Mouse (Mus musculus): ENCODE measurements around the gene Gm960. TPM values are rescaled to one million over a fixed set of nuclear protein-coding genes. Genes with fewer than 3 reads are reported as not detected.

Gm960 gene
- 0.42 TPM in 1 of 2 replicates, not detected in the other for polyA plus RNA-seq (2012; rRNA removed)

DNA sequence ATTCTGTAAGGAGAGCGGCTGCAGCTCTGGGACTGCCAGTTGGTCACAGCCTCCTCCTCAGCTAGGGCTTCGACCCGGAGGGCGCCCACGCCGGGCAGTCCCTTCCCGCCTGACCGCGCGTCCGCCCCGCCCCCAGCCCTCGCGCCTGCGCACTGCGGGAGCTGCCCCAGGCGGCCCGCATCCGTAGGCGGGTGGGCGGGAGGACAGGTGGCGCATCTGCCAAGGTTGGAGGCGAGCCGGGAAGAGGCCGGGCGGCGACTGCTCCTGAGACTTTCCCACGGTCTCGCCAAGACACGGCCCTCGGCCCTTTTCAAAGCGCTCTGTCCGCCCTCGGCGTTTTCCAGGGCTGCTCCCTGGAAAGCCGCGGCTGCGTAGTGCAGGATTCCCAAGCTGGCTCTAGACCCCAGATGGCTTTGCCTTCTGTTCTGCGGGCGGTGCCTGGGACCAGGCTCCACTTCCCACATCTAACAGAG lies at the start of gene Gm960:
Gene Gm960 (minus strand): TSS at position 464 of the 473 bp plus-strand sequence.
- peaks cover 5% of the 10 kb centered on the region for H3K4me1 ChIP-seq (ENCODE audit: control insufficient read depth, insufficient read depth, insufficient read length)
- peaks cover 9% of the 10 kb centered on the region for H3K27me3 ChIP-seq (ENCODE audit: control insufficient read depth, insufficient read depth, low read length)
- H3K27ac ChIP-seq (ENCODE audit: insufficient read depth, low read length) = no peak within 1 kb of the TSS
- WGBS = 3% methylated on average over 40 of the region's 40 CpGs
- DNase-seq (ENCODE audit: low read depth in 1 of 2, low spot score in 2 of 2) = peak in 1 of 2 experiments; percentile 13
- H3K4me3 ChIP-seq (ENCODE audit: extremely low read depth, insufficient read depth, insufficient read length) = peak within 1 kb of the TSS; percentile 6; the same call in 1 of the 2 replicates
- TF ChIP-seq CTCF (IDR thresholded peaks at IDR 0.05; ENCODE audit: extremely low read depth, insufficient read depth, insufficient read length, insufficient replicate concordance) = no peak
- no peak for TF ChIP-seq POLR2A (IDR thresholded peaks at IDR 0.05; ENCODE audit: low read depth, low read length)
- H3K36me3 ChIP-seq (ENCODE audit: control insufficient read depth, insufficient read depth, low read length) = no peaks in the 10 kb centered on the region

DNA sequence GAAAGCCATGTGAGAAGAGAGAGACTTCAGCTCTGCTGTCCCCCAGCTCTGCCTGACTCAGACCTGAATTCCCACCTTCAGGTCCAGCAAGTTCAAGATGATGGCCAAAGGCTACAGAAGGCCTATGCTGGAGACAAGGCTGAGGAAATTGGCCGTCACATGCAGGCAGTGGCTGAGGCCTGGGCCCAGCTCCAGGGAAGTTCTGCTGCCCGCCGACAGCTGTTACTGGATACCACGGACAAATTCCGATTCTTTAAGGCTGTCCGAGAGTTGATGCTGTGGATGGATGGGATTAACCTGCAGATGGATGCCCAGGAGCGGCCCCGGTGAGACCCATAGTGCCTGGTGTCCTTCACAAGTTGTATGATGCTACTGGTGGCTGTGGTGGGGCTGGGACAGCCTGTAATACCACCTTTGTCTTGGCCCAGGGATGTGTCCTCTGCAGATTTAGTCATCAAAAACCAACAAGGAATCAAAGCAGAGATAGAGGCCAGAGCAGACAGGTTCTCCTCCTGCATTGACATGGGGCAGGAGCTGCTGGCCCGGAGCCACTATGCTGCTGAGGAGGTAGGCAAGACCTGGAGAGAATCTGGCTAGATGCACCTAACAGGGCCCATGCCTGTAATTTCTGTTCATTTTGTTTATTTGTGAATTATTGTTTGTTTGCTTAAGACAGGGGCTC lies 49.3 kb upstream of the Gm960 start:
- no peak for DNase-seq (ENCODE audit: low read depth in 1 of 2, low spot score in 2 of 2)
- no peak for TF ChIP-seq POLR2A (IDR thresholded peaks at IDR 0.05; ENCODE audit: low read depth, low read length)
- TF ChIP-seq CTCF (IDR thresholded peaks at IDR 0.05; ENCODE audit: extremely low read depth, insufficient read depth, insufficient read length, insufficient replicate concordance) = no peak
- no peaks in the 10 kb centered on the region for H3K27me3 ChIP-seq (ENCODE audit: control insufficient read depth, insufficient read depth, low read length)
- H3K27ac ChIP-seq (ENCODE audit: insufficient read depth, low read length) = no peak overlapping the region
- no peaks in the 10 kb centered on the region for H3K4me1 ChIP-seq (ENCODE audit: control insufficient read depth, insufficient read depth, insufficient read length)
- WGBS = 90% methylated on average over 9 of the region's 9 CpGs
- H3K4me3 ChIP-seq (ENCODE audit: extremely low read depth, insufficient read depth, insufficient read length) = no peak overlapping the region
- H3K36me3 ChIP-seq (ENCODE audit: control insufficient read depth, insufficient read depth, low read length) = no peaks in the 10 kb centered on the region

DNA sequence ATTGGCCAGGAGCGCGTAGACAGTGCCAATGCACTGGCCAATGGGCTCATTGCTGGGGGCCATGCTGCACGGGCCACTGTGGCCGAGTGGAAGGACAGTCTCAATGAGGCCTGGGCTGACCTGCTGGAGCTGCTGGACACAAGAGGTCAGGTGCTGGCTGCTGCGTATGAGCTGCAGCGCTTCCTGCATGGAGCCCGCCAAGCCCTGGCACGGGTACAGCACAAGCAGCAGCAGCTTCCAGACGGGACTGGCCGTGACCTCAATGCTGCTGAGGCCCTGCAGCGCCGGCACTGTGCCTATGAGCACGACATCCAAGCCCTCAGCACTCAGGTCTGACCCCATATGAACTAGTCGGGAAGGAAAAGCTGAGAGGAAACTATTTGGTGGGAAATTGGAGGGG lies 48.1 kb upstream of the Gm960 start:
- H3K4me3 ChIP-seq (ENCODE audit: extremely low read depth, insufficient read depth, insufficient read length) = no peak overlapping the region
- no peak for DNase-seq (ENCODE audit: low read depth in 1 of 2, low spot score in 2 of 2)
- H3K27ac ChIP-seq (ENCODE audit: insufficient read depth, low read length) = no peak overlapping the region
- WGBS = 78% methylated on average over 14 of the region's 14 CpGs
- no peaks in the 10 kb centered on the region for H3K4me1 ChIP-seq (ENCODE audit: control insufficient read depth, insufficient read depth, insufficient read length)
- TF ChIP-seq POLR2A (IDR thresholded peaks at IDR 0.05; ENCODE audit: low read depth, low read length) (no peak), CTCF (IDR thresholded peaks at IDR 0.05; ENCODE audit: extremely low read depth, insufficient read depth, insufficient read length, insufficient replicate concordance) (no peak)
- H3K36me3 ChIP-seq (ENCODE audit: control insufficient read depth, insufficient read depth, low read length) = no peaks in the 10 kb centered on the region
- H3K27me3 ChIP-seq (ENCODE audit: control insufficient read depth, insufficient read depth, low read length) = no peaks in the 10 kb centered on the region

DNA sequence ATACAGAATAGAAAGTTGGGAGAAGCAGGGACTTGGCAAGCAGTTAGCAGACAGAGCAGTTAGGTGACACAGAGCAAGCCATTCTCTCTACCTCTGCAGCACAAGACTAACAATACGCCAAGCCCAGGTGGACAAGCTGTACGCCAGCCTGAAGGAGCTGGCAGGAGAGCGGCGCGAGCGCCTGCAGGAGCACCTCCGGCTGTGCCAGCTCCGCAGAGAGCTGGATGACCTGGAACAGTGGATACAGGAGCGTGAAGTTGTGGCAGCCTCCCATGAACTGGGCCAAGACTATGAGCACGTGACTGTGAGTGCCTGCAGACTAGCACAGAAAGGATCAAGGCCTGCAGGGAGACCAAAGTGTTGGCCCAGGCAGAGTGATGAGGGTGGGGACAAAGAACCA lies 47.2 kb upstream of the Gm960 start:
- Histone ChIP-seq H3K27me3 (ENCODE audit: control insufficient read depth, insufficient read depth, low read length) (no peaks in the 10 kb centered on the region), H3K36me3 (ENCODE audit: control insufficient read depth, insufficient read depth, low read length) (no peaks in the 10 kb centered on the region), H3K4me1 (ENCODE audit: control insufficient read depth, insufficient read depth, insufficient read length) (no peaks in the 10 kb centered on the region), H3K27ac (ENCODE audit: insufficient read depth, low read length) (no peak overlapping the region), H3K4me3 (ENCODE audit: extremely low read depth, insufficient read depth, insufficient read length) (no peak overlapping the region)
- no peak for DNase-seq (ENCODE audit: low read depth in 1 of 2, low spot score in 2 of 2)
- WGBS = 96% methylated on average over 10 of the region's 10 CpGs
- TF ChIP-seq CTCF (IDR thresholded peaks at IDR 0.05; ENCODE audit: extremely low read depth, insufficient read depth, insufficient read length, insufficient replicate concordance) (no peak), POLR2A (IDR thresholded peaks at IDR 0.05; ENCODE audit: low read depth, low read length) (no peak)

DNA sequence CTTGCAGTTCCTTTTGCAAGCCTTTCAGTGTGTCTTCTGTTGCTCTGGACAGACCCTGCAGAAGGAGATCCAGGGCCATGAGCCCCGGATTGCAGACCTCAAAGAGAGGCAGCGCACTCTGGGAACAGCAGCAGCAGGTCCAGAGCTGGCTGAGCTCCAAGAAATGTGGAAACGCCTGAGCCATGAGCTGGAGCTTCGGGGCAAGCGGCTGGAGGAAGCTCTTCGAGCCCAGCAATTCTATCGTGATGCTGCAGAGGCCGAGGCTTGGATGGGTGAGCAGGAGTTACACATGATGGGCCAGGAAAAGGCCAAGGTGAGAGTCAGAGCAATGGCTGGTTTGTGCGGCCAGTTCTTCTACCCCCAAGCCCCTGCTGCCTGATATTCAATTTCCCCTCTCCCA lies 46.6 kb upstream of the Gm960 start:
- DNase-seq (ENCODE audit: low read depth in 1 of 2, low spot score in 2 of 2) = no peak
- Histone ChIP-seq H3K36me3 (ENCODE audit: control insufficient read depth, insufficient read depth, low read length) (no peaks in the 10 kb centered on the region), H3K4me3 (ENCODE audit: extremely low read depth, insufficient read depth, insufficient read length) (no peak overlapping the region), H3K4me1 (ENCODE audit: control insufficient read depth, insufficient read depth, insufficient read length) (no peaks in the 10 kb centered on the region), H3K27ac (ENCODE audit: insufficient read depth, low read length) (no peak overlapping the region), H3K27me3 (ENCODE audit: control insufficient read depth, insufficient read depth, low read length) (no peaks in the 10 kb centered on the region)
- no peak for TF ChIP-seq CTCF (IDR thresholded peaks at IDR 0.05; ENCODE audit: extremely low read depth, insufficient read depth, insufficient read length, insufficient replicate concordance)
- TF ChIP-seq POLR2A (IDR thresholded peaks at IDR 0.05; ENCODE audit: low read depth, low read length) = no peak
- WGBS = 82% methylated on average over 9 of the region's 9 CpGs

DNA sequence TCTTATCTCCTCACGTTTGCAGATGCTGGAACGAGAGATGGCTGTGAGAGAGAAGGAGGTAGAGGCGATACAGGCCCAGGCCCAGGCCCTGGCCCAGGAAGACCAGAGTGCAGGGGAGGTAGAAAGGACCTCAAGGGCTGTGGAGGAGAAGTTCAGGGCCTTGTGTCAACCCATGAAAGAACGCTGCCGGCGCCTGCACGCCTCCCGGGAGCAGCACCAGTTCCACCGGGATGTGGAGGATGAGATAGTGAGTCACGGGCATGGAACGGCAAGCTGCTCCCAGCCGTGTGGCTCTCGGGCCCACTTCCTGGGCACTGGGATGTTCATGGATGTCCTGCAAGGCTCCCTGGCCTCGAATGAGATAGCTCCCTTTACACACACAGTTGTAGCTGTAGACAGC lies 45.6 kb upstream of the Gm960 start:
- Histone ChIP-seq H3K36me3 (ENCODE audit: control insufficient read depth, insufficient read depth, low read length) (no peaks in the 10 kb centered on the region), H3K27me3 (ENCODE audit: control insufficient read depth, insufficient read depth, low read length) (no peaks in the 10 kb centered on the region), H3K27ac (ENCODE audit: insufficient read depth, low read length) (no peak overlapping the region), H3K4me1 (ENCODE audit: control insufficient read depth, insufficient read depth, insufficient read length) (no peaks in the 10 kb centered on the region), H3K4me3 (ENCODE audit: extremely low read depth, insufficient read depth, insufficient read length) (no peak overlapping the region)
- no peak for TF ChIP-seq CTCF (IDR thresholded peaks at IDR 0.05; ENCODE audit: extremely low read depth, insufficient read depth, insufficient read length, insufficient replicate concordance)
- no peak for TF ChIP-seq POLR2A (IDR thresholded peaks at IDR 0.05; ENCODE audit: low read depth, low read length)
- 81% methylated on average over 14 of the region's 14 CpGs for WGBS
- DNase-seq (ENCODE audit: low read depth in 1 of 2, low spot score in 2 of 2) = no peak

DNA sequence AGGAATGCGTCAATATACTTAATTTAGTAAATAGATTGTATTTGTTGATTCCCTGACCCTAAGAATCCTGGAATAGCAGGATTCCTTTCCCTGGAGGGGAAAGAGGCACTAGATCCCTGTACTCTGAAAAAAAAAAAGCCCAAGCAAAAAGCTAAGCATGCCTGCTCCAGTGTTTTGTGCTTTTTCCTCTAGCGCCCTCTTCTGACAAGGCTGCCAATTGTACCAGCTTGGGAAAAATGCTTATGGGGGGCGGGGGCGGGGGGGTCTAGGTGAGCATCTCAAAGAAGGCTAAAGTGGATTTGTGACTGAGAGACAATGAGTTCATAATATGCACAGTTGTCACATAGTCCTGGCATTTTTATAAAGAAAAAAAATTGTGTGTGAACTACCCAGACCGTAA lies 45.1 kb upstream of the Gm960 start:
- H3K27ac ChIP-seq (ENCODE audit: insufficient read depth, low read length) = no peak overlapping the region
- 41% methylated on average over 5 of the region's 5 CpGs for WGBS
- H3K4me3 ChIP-seq (ENCODE audit: extremely low read depth, insufficient read depth, insufficient read length) = no peak overlapping the region
- no peak for DNase-seq (ENCODE audit: low read depth in 1 of 2, low spot score in 2 of 2)
- H3K4me1 ChIP-seq (ENCODE audit: control insufficient read depth, insufficient read depth, insufficient read length) = no peaks in the 10 kb centered on the region
- H3K36me3 ChIP-seq (ENCODE audit: control insufficient read depth, insufficient read depth, low read length) = no peaks in the 10 kb centered on the region
- no peaks in the 10 kb centered on the region for H3K27me3 ChIP-seq (ENCODE audit: control insufficient read depth, insufficient read depth, low read length)
- TF ChIP-seq POLR2A (IDR thresholded peaks at IDR 0.05; ENCODE audit: low read depth, low read length) (no peak), CTCF (IDR thresholded peaks at IDR 0.05; ENCODE audit: extremely low read depth, insufficient read depth, insufficient read length, insufficient replicate concordance) (no peak)

Measured in spleen, adult 2 months (tissue).